Mouse (Mus musculus): Measurements from ENCODE around the gene Cerk. TPM values are rescaled to one million over a fixed set of nuclear protein-coding genes. Genes with fewer than 3 reads are reported as not detected.
"Not testable (repeated sequence)": the region's sequence is repeated elsewhere in the genome, so short reads cannot be mapped to it uniquely, and the experiment has no call there.

Cerk gene
- total RNA-seq, 2 experiments from 2014 or later, result 25.0 to 37.6 TPM

DNA sequence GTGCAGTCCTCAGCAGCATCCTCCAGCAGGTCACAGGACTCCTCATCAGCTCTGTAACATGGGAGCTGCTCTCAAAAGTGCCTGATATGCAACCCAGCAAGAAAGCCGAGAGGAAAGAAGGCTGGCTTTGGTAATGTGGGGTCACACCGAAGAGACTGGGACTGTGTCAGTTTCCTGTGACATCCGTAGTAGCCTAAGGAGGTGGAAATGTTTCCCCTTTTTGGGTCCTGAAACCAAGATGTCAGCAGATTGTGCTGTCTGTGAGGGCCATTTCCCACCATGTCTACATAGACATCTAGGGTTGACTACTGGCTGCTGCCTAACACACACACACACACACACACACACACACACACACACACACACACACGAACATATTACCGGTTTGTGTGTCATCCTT, 26.3 kb upstream of the Cerk start:
- not testable (repeated sequence) for ATAC-seq (replicated peaks; ENCODE audit: poor library complexity)

DNA sequence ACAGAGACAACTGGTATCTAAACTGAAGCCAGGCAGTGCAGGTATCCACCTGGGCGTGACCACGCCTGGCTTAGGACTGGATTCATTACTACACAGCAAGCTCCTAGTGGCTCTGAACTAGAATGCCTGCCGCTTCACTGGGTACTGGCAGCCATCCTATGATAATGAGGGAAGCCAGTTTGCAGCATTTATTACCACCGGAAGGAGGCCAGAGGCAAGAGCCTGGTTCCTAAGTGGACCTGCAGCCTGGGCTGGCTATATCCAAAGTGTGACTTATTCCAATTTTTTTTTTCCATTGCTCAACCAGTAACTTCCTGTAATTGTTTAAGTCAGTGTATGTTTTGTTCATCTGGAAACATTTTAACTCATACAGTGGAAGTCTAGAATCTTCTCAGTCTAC, 20.4 kb upstream of the Cerk start:
- no peak for ATAC-seq (replicated peaks; ENCODE audit: poor library complexity)

DNA sequence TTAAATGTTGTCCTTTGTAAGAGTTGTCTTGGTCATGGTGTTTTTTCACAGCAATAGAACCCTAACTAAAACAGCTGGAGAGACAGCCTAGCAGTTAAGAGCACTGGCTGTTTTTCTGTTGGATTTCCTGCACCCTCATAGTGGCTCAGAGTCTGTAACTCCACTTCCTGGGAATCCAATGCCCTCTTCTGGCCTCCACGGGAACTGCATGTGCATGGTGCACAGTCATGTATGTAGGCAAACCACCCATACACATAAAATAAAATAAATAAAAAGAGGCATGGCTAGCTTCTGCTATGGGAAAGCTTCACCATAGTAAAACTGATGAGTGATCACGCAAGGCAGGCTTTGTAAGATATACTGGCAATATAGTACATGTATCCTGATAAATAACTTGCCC, 19.4 kb upstream of the Cerk start:
- ATAC-seq (replicated peaks; ENCODE audit: poor library complexity), result peak; percentile 63

DNA sequence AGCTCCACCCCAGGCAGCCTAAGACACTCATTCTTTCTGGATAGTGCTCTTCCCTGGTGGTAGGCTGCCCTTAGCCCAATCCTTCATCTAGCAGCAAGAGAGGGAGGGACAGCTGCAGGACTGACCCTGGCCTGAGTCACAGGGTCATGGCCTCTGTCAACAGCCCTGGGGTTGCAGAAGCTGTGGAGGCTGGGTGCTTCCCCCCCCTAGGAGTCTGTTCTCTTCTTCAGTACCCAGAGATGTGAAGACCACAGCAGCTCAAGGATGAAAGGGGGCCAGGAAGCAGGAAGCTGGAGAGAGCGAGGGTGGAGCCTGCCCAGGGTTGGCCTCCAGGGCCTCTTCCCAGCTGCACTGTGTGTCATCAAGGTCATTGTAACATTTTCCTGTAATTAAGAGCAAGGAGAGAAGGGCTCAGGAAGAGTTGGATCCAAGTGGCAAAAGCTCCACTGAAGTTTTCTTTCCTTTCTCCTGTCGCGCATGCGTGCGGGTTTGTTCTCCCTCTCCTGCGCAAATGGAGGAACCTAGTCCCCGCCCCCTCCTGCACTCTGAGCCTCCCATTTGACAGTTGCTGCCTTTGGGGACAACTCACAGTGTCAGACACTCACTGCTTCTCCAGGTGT, 18.1 kb upstream of the Cerk start:
- ATAC-seq (replicated peaks; ENCODE audit: poor library complexity), result no peak

DNA sequence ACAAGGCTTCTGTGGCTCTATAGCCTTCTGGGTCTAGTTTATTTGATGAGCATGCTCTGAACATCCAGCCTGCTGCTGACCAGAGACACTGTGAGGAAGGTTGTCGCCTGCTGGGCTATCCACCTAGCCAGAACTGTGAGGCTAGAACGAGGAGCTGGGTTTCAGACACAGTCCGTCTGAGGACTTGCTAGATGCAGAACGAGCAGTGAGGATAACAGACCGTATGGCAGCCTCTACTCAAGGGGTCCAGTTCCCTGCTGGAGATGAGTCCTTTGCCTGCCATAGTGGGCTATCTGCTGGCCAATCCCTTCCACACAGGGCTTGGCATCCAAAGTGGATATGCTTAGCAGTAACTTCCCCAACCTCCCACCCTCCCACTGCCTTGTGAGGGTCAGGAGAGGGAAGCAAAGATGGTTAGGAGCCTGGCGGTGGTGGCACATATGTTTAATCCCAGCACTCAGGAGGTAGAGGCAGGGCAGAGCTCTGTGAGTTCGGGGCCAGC, 17.4 kb upstream of the Cerk start:
- ATAC-seq (replicated peaks; ENCODE audit: poor library complexity), result no peak

DNA sequence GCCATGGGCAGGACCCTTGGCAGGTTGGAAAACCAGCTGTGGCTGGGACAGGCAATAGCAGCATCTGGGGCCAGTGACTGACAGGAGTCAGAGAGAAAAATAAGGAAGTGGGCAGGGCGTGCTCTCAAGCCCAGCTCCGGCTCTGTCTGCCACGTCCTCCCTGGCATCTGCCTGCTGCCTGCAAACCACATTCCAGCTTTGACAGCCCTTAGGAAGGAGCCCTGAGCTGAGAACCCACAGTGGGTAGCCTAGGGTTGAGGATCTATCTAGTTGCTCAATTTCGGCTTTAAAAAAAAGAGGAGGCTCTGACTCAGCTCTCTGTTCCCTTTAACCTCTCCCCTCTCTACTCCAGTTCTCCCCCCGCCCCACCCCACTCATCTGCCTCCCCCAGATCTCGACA, 16.7 kb upstream of the Cerk start:
- ATAC-seq (replicated peaks; ENCODE audit: poor library complexity), result peak; percentile 86

DNA sequence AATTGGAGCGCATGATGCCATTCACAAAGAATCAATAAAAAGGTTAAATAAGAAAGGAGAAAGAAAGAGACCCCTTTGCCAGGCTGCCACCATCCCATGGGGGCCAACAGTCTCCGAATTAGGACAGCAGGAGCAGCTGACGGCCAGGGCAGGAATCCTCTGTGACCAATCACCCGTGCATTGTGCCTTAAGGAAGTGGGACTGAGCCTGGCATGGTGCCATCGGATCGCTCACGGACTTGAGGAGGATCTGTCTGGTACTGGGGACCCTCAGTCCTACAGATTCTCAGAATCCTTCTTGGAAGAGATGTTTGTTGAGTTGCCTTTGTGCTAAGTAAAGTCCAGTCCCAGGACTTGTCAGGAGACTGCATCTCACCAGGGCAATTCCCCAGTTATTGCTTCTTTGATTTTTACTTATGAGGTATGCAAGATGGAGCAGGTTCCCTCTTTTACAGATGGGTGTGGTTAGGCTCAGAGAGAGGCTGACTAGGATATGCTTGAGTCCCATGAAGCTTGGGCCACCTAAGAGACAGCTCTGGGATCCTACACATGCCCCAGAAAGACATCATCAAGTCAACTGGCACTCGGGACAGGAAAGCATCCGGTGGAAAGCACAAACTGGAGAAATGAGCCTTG, 15.9 kb upstream of the Cerk start:
- ATAC-seq (replicated peaks; ENCODE audit: poor library complexity), result no peak

DNA sequence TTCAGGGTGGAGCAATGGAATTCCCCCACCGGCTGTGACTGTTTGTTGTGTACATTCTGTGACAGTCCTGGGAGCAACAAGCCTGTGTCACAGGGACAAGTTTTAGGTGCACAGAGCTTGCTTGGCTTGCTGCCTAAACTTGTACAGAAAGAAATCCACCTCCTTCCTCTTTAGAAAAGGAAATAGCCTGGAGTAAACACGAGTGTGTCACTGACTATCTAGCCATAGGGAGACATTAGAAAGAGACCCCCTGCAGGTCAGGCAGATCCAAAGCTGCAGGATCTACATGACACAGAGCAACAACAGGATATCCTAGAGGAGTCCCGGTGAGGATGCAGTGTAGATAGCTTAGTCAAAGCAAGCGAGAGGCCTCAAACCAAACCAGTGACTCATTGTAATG, 15.2 kb upstream of the Cerk start:
- no peak for ATAC-seq (replicated peaks; ENCODE audit: poor library complexity)

DNA sequence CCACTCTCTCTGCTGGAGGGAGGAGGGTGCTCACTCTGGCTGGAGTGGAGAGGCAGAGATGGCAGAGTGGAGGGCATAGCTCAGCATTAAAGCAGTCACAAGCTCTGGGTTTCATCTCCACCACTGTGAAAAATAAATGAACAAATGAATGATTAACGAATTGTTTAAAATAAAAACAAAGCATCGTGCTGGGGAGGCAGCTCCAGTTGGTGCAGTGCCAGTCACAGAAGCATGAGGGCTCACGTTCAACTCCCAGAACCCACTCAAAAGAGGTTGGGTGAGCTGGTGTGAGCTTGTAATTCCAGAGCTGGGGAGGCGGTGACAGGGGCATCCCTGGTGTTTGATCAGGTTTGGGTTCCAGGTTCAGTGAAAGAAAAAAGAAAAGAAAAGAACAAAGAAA, 14.2 kb upstream of the Cerk start:
- no peak for ATAC-seq (replicated peaks; ENCODE audit: poor library complexity)

DNA sequence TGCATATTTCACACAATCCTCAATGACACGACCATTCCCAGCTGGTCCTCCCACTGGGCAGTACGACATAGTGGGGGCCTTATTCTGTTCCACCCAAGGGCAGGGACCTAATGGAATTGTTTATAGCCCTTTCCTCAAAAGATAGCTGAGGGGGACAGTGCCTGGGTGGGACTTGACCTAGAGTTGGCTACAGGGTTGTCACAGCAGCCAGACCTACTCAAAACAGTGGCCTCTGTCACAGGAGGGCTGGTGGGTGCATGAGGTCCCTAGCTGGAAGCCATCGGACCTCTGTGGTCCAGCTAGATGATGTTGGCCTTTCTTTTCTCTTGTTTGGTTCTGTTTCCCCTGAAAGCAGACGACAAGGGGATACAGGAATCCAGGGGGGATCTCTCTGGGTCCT, 13.5 kb upstream of the Cerk start:
- no peak for ATAC-seq (replicated peaks; ENCODE audit: poor library complexity)

DNA sequence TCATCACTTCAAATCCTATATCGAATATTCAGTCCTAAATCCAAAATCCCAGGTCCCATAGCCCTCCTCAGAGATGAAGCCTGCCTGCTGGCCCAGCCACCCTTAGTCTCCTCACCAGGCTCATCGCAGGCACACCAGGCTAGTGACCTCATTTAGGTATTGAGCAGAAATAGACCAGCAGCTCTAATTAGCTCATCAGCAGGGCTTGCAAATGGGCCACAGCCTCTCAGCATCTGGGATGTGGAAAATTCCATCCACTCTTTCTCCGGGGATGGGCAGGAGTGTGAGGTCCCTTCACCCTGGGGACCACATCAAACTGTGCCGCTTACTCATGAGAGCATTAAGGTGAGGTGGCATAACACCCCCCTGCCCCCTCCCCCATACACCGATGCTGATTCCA, 13.1 kb upstream of the Cerk start:
- ATAC-seq (replicated peaks; ENCODE audit: poor library complexity), result no peak

DNA sequence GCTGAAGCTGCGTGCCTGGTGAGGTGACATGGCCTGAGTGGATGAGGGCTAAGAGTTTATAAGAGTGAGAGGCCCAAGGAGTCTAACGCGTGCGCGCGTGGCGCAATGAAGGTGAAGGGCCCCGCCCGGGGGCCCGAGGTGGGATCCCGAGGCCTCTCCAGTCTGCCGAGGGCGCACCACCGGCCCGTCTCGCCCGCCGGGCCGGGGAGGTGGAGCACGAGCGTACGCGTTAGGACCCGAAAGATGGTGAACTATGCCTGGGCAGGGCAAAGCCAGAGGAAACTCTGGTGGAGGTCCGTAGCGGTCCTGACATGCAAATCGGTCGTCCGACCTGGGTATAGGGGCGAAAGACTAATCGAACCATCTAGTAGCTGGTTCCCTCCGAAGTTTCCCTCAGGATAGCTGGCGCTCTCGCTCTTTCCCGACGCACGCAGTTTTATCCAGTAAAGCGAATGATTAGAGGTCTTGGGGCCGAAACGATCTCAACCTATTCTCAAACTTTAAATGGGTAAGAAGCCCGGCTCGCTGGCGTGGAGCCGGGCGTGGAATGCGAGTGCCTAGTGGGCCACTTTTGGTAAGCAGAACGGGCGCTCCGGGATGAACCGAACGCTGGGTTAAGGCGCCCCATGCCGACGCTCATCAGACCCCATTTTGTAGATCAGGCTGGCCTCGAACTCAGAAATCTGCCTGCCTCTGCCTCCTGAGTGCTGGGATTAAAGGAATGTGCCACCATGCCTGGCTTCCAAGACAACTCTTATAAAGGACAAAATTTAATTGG, 8.9 kb upstream of the Cerk start:
- ATAC-seq (replicated peaks; ENCODE audit: poor library complexity), result peak; percentile 97

DNA sequence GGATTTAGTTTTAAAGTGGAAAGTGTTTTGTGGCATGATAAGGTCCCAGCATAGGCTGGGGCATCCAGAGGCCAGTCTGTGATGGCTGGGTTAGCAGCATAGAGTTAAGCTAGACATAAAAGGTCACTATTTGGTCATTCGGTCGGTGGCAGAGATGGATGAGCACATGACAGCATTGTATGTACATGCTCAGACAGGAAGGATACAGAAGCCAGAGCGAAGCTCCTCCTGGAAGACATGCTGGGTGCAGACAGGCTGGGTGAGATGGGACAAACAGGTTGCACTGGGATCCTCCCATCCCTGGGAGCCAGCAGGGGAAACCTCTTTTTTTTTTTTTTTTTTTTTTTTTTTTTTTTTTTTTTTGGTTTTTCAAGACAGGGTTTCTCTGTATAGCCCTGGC, 6.0 kb upstream of the Cerk start:
- ATAC-seq (replicated peaks; ENCODE audit: poor library complexity), result no peak

DNA sequence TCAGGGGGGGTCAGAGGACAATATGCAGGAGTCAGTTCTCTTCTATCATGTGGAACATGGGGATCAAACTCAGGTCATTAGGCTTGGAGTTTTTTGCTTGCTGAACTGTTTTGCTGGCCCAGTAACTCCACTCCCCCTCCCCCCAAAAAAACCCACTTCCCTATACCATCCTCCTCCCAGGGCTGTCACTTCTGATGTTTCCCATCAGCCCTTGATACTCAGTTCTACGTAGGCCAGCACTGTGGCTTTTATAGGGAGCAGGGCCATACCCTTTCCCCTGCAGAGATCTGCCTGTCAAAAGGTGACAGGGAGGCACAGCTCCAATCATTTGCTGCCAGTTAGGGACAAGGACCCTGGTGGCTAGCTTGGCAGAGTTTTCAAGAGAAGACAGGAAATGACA, 5.6 kb upstream of the Cerk start:
- peak; percentile 62 for ATAC-seq (replicated peaks; ENCODE audit: poor library complexity)

DNA sequence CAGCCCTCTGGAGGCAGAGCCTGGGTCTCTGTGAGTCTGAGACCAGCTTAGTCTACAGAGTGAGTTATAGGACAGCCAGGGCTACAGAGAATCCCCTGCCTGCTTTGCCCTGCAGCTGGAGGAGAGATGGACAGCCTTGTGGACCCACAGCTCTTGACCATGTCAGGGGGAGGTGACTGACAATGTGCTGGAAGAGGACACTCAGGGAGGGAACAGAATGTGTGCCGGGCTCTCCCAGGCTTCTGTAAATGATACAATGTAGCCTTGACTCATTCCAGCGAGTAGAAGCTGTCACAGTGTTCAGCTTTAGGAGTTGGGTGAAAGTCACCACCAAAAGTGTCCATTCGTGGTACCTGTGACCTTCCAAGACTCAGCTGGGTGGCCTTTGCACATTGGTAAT, 4.4 kb upstream of the Cerk start:
- no peak for ATAC-seq (replicated peaks; ENCODE audit: poor library complexity)

DNA sequence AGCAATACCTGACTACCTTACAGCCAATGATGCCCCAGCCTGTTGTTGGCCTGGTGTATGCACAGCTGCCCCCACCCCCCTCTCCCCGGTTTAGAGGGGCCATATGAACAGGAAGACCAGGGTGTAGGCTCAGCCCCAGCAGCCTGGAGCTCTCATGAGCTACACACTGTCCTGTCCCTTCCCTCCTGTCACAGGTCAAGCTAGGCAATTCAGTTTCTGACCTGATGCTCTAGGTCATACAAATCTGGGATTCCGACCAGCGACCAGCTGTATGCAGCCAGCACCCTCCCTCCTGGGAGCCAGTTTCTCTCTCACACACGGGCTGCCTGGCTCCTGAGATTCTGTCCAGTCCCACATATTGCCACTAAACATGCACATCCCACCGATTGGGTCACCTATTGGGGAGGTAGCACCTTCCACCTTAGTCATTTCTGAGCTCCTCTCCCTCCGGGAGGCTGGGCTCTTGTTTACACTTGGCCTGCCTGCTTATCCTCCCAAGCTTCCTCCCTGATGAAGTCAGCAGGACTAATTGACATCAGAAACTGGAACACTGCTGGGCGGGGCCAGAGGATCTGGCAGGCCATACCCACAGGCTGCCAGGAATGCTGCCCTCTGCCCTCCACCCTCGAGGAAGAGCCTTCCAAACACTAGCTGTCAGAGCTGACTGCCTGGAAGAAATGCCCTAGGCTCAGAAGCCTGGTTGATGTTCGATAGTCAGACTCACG, 3.0 kb upstream of the Cerk start:
- no peak for ATAC-seq (replicated peaks; ENCODE audit: poor library complexity)

DNA sequence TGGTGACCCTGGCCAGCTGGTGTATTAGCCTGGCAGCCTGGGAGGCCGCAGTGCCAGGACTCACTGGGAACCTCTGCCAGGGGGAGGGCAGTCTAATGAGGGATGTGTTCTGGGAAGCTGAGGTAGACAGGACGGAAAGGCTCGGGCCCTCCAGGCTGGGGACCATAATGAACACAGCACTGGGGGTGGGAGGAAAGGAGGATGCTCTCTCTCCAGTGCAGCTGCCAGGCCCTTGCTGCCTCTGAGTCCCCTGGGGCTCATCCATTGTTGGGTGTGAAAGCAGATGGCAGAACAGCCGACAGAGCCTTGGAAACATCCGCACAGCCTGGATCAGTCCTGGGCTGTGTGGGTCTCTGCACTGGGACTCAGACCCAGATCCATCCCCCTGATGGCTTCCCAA, 2.2 kb upstream of the Cerk start:
- ATAC-seq (replicated peaks; ENCODE audit: poor library complexity), result no peak

DNA sequence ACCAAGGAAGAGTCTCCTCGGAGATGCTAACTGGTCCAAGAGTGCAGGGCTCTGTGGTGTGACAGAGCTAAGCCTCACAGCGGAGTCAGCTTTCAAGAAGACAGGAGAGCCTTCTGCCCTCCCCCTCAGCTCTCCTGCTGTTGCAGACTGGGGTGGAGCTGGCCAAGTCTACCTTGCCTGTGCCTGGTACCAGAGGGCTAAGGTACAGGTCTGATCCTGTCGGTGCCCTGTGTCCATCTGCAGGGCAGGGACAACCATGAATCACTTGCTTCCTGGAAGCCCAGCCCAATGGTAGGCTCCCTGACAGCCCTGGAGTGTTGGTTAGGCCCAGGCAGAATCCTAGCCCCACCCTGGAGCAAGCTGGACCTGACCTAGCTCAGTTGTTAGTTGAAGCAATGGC, 745 bp upstream of the Cerk start:
- ATAC-seq (replicated peaks; ENCODE audit: poor library complexity), result no peak

DNA sequence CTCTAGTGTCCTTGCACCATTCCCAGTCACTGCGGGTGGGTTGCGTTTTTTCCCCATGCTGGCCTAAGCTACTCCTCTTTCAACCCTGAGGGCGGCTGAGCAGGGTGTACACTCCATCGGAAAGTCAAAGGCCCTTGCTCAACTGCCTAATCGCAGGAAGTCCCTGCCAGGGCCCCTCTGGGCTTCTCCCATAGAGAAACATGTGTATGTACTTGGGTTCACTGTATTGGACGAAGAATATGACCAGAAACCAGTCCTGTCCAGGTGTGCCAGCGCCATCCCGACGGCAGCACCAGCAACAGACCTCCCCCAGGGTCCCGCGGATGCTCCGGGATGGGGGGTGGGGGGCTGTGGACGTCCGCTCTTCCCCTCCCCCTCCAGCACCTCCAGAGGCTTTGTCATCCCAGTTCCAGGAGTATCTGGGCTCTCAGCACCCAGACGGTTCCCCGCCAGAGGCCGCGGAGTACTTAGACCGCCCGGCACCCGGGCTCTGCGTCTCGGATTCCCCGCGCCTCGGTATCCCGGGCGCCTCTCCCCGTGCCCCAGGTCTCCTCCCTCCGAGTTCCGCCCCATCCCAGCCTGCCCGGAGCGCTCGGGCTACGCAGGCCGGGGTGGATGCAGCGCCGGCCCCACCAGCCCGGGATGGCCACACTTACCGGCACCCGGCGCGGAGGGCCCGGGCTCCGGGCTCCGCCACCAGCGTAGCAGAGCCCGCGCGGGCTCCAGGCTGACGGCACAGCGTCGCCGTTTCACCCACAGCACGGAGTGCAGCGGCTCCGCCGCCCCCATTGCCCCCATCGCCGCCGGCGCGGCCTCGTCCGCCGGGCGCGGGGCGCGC, 871 bp downstream of the Cerk start:
- peak; percentile 21 for ATAC-seq (replicated peaks; ENCODE audit: poor library complexity)

DNA sequence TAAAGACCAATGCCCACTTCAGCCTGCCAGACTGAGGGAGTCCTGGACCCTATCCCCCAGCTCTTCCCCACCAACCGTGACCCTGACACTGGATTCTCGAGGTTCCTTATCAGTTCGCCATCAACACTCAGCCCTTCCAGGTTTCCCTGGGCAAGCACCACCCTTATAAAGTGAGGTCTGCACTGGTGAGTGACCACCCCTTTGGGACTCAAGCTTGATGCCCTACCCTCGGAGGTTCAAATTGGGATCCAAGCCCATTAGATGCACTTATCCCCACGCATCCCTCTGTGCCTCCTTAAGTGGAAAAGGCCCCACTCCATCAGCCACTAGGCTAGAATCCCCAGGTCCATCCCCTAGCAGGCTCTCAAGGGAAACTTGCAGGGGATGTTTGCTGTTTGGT, 1.9 kb downstream of the Cerk start:
- no peak for ATAC-seq (replicated peaks; ENCODE audit: poor library complexity)

DNA sequence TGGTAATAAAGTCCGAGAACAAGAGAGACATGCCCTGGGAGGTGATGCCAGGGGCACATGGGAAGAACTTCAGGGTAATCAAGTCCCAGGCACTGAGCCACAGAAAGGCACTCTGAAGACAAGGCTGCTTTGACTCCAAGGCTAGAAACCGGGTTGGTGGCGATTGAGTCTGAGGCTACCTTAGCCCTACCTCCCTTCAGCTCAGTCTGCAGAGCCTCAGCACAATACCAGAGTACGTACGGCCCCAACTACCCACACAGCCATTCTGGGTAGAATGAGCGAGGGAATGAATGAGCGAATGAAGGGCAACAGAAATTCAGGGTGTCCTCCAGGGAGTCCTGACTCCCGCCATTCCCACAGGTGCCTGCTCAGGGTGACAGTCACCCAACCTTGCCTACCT, 2.5 kb downstream of the Cerk start:
- ATAC-seq (replicated peaks; ENCODE audit: poor library complexity), result no peak

All from megakaryocyte progenitor cell, adult 5-6 weeks (primary cell).